Mouse (Mus musculus): ENCODE measurements around the gene Camp.

DNA sequence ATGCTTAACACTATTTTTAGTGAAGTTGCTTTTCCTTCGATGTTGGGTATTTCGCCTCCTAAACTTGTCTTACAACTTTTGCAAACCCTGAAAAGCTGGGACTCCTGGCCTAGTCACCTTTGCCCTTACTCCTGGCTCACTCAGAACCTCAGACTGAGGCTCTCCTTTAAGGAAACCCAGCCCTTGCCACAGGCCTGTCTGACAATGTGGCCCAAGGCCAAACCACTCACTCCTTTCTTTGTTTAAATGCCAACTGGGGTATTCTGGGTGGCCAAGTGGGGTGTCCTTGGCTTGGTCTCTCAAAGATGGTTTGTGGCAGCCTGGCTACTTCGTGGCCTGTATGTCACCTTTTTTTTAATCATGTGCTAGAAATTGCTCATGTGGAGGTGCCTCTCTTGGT, 27.3 kb upstream of the Camp start:
- no peak for TF ChIP-seq CTCF (IDR thresholded peaks at IDR 0.05; ENCODE audit: borderline replicate concordance, extremely low read depth, insufficient read depth, insufficient read length)
- TF ChIP-seq POLR2A (IDR thresholded peaks at IDR 0.05; ENCODE audit: borderline replicate concordance, extremely low read depth, insufficient read depth, insufficient read length, poor library complexity, severe bottlenecking) = no peak
